Mouse (Mus musculus): ENCODE data around the gene Akap12. TPM values are rescaled to one million over a fixed set of nuclear protein-coding genes. Genes with fewer than 3 reads are reported as not detected.
A peak's percentile ranks its signal among the peaks of the same experiment; 100 is the strongest.

Gene Akap12
- polyA plus RNA-seq (2012; ENCODE audit: insufficient read depth, insufficient read length, low replicate concordance, missing spikeins) = not detected in 2 replicates

GRCm38 (mm10) chr10:4266041-4266930 lies at the start of gene Akap12:
TSS of gene Akap12 (plus strand) at chr10:4266380.
- TF ChIP-seq POLR2A (IDR thresholded peaks at IDR 0.05; ENCODE audit: insufficient read depth, low read depth, low read length) = no peak
- no peak for TF ChIP-seq CTCF (IDR thresholded peaks at IDR 0.05; ENCODE audit: insufficient read depth, low read depth, low read length)
- no peak within 1 kb of the TSS for H3K27ac ChIP-seq (ENCODE audit: insufficient read depth, low read depth, low read length)
- peak within 1 kb of the TSS; percentile 49 for H3K4me3 ChIP-seq (ENCODE audit: insufficient read depth, low read depth, low read length)
- under 1% methylated on average over 54 of the region's 54 CpGs for WGBS
- H3K4me1 ChIP-seq (ENCODE audit: control insufficient read depth, insufficient read depth, low read length) = peaks cover 13% of the 10 kb centered on the region

GRCm38 (mm10) chr10:4230563-4231359 lies 35.4 kb upstream of the Akap12 start:
- 82% methylated on average over 17 of the region's 17 CpGs for WGBS
- Histone ChIP-seq H3K4me3 (ENCODE audit: insufficient read depth, low read depth, low read length) (no peak overlapping the region), H3K27ac (ENCODE audit: insufficient read depth, low read depth, low read length) (no peak overlapping the region), H3K4me1 (ENCODE audit: control insufficient read depth, insufficient read depth, low read length) (peaks cover 4% of the 10 kb centered on the region)
- no peak for TF ChIP-seq POLR2A (IDR thresholded peaks at IDR 0.05; ENCODE audit: insufficient read depth, low read depth, low read length)
- no peak for TF ChIP-seq CTCF (IDR thresholded peaks at IDR 0.05; ENCODE audit: insufficient read depth, low read depth, low read length)

- Histone ChIP-seq H3K4me3 (ENCODE audit: insufficient read depth, low read depth, low read length) (no peak overlapping the region), H3K4me1 (ENCODE audit: control insufficient read depth, insufficient read depth, low read length) (peaks cover 4% of the 10 kb centered on the region), H3K27ac (ENCODE audit: insufficient read depth, low read depth, low read length) (no peak overlapping the region)
- 23% methylated on average over 9 of the region's 9 CpGs for WGBS
- no peak for TF ChIP-seq CTCF (IDR thresholded peaks at IDR 0.05; ENCODE audit: insufficient read depth, low read depth, low read length)
- no peak for TF ChIP-seq POLR2A (IDR thresholded peaks at IDR 0.05; ENCODE audit: insufficient read depth, low read depth, low read length)
Observed at GRCm38 (mm10) chr10:4233102-4233501, 33.1 kb upstream of the Akap12 start.

- 66% methylated on average over 5 of the region's 5 CpGs for WGBS
- H3K27ac ChIP-seq (ENCODE audit: insufficient read depth, low read depth, low read length) = no peak overlapping the region
- H3K4me1 ChIP-seq (ENCODE audit: control insufficient read depth, insufficient read depth, low read length) = no peaks in the 10 kb centered on the region
- H3K4me3 ChIP-seq (ENCODE audit: insufficient read depth, low read depth, low read length) = no peak overlapping the region
- TF ChIP-seq CTCF (IDR thresholded peaks at IDR 0.05; ENCODE audit: insufficient read depth, low read depth, low read length) (no peak), POLR2A (IDR thresholded peaks at IDR 0.05; ENCODE audit: insufficient read depth, low read depth, low read length) (no peak)
Observed at GRCm38 (mm10) chr10:4239794-4240574, 26.2 kb upstream of the Akap12 start.

- H3K27ac ChIP-seq (ENCODE audit: insufficient read depth, low read depth, low read length) = no peak overlapping the region
- WGBS = 82% methylated on average over 16 of the region's 16 CpGs
- no peak for TF ChIP-seq POLR2A (IDR thresholded peaks at IDR 0.05; ENCODE audit: insufficient read depth, low read depth, low read length)
- TF ChIP-seq CTCF (IDR thresholded peaks at IDR 0.05; ENCODE audit: insufficient read depth, low read depth, low read length) = no peak
- no peak overlapping the region for H3K4me3 ChIP-seq (ENCODE audit: insufficient read depth, low read depth, low read length)
- H3K4me1 ChIP-seq (ENCODE audit: control insufficient read depth, insufficient read depth, low read length) = no peaks in the 10 kb centered on the region
Observed at GRCm38 (mm10) chr10:4243591-4244300, 22.4 kb upstream of the Akap12 start.

GRCm38 (mm10) chr10:4245812-4246211 lies 20.4 kb upstream of the Akap12 start:
- H3K4me1 ChIP-seq (ENCODE audit: control insufficient read depth, insufficient read depth, low read length) = no peaks in the 10 kb centered on the region
- TF ChIP-seq CTCF (IDR thresholded peaks at IDR 0.05; ENCODE audit: insufficient read depth, low read depth, low read length) = no peak
- TF ChIP-seq POLR2A (IDR thresholded peaks at IDR 0.05; ENCODE audit: insufficient read depth, low read depth, low read length) = no peak
- no peak overlapping the region for H3K27ac ChIP-seq (ENCODE audit: insufficient read depth, low read depth, low read length)
- no peak overlapping the region for H3K4me3 ChIP-seq (ENCODE audit: insufficient read depth, low read depth, low read length)
- 72% methylated on average over 2 of the region's 2 CpGs for WGBS

GRCm38 (mm10) chr10:4246407-4246806 lies 19.8 kb upstream of the Akap12 start:
- WGBS = 90% methylated on average over 7 of the region's 7 CpGs
- Histone ChIP-seq H3K4me3 (ENCODE audit: insufficient read depth, low read depth, low read length) (no peak overlapping the region), H3K4me1 (ENCODE audit: control insufficient read depth, insufficient read depth, low read length) (no peaks in the 10 kb centered on the region), H3K27ac (ENCODE audit: insufficient read depth, low read depth, low read length) (no peak overlapping the region)
- TF ChIP-seq CTCF (IDR thresholded peaks at IDR 0.05; ENCODE audit: insufficient read depth, low read depth, low read length) (no peak), POLR2A (IDR thresholded peaks at IDR 0.05; ENCODE audit: insufficient read depth, low read depth, low read length) (no peak)

Measured in olfactory bulb, adult 2 months (tissue).